Mouse (Mus musculus) activated CD4-positive, CD25-positive, alpha-beta regulatory T cell, adult 4 months (primary cell): ENCODE data around the gene Mybpc2. TPM values are rescaled to one million over a fixed set of nuclear protein-coding genes. Genes with fewer than 3 reads are reported as not detected.
A peak's percentile ranks its signal among the peaks of the same experiment; 100 is the strongest.

Experiments
- ATAC-seq: one replicate; pipeline ENCODE4 v1.8.0; 2017
- polyA plus RNA-seq, 2 experiments: library from polyadenylated mRNA; unstranded; fragments of 100-300 nt; shearing (Covaris generic); gene quantifications; one replicate each; pipeline ENCODE4 v1.2.1; 2017

The Mybpc2 gene
- polyA plus RNA-seq, 2 experiments from 2014 or later = not detected

DNA sequence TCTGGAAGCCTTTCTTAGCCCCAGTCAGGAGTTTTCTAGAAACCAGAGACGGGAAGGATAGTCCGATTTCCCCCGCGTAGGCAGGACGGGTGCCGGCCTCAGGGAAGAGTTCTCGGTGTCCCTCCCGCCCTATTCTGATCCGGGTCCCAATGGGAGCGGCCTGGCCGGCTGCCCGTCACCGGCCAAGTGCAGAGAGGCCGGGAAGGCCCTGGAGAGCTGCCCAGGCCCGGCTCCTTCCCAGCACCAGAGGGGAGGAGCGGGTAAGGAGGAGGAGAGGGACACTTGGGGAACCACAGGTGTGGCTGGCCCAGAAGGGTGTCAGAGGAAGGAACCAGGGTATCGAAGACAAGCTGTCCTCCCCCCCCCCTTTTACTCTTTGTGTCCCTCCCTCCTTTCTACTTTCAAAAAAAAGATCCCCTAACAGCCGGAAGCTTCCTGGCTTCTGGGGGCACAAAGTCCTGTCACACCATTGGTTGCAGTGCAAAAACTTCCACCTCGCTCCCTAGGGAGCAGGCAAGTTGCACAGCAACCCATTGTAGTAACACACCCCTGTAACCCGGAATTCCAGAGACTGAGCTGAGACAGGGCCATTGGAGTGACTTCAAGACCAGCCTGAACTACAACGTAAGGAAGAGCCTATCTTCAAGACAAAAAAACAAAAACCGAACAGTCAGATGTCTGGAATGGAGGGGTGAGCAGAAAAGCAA lies 823 bp upstream of the Mybpc2 start:
- no peak for ATAC-seq

GRCm38 (mm10) chr7:44523056-44523455 lies 1.4 kb downstream of the Mybpc2 start:
- ATAC-seq = no peak

GRCm38 (mm10) chr7:44521710-44522109 lies 2.7 kb downstream of the Mybpc2 start:
- ATAC-seq = no peak

GRCm38 (mm10) chr7:44520990-44521389 lies 3.5 kb downstream of the Mybpc2 start:
- ATAC-seq = no peak

DNA sequence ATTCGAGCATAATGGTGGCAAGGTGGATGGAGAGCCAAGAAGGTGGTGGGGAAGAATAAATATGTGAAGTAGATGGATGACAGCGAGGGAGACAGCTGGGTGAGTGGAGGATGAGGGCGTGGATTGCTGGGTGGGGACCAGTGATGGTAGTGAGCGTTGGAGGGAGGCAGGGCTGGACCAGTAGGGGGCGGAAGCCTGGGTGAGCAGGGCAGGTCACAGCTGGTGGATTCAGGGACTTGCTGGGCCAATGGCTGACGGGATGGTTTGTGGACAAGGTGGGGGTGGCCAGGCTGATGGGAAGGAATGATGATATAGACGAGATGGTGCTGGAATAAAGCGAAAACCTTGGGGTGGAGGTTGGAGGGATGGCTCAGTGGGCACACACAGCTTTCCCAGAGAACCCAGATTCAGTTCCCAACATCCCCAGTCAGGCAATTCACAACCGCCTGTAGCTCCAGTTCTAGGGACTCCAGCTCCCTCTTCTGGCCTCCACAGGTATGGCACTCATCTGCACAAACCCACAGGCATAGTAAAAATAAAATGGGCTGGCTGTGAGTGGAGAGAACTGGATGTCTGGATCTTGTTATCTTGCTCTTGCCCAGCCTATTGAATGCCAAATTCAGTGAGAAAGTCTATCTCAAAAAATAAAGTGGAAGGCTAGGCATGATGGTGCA lies 5.1 kb downstream of the Mybpc2 start:
- no peak for ATAC-seq

DNA sequence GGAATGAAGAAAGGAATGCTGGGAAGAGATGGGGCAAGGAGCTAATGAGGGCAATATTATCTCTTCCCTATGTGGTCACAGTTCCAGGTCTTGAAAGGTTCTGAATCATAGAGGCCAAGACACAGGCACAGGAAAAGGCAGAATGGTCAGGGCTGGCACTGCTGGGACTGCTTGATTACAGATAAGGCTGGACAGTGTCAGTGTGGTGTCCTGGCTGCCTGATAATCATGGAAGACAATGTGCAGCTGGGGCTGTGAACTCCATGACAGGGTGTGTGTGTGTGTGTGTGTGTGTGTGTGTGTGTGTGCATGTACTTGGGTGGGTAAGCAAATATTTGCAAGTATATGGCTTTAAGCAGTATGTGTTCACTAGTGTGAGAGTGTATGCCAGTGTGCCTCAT lies 17.0 kb downstream of the Mybpc2 start:
- ATAC-seq = no peak

DNA sequence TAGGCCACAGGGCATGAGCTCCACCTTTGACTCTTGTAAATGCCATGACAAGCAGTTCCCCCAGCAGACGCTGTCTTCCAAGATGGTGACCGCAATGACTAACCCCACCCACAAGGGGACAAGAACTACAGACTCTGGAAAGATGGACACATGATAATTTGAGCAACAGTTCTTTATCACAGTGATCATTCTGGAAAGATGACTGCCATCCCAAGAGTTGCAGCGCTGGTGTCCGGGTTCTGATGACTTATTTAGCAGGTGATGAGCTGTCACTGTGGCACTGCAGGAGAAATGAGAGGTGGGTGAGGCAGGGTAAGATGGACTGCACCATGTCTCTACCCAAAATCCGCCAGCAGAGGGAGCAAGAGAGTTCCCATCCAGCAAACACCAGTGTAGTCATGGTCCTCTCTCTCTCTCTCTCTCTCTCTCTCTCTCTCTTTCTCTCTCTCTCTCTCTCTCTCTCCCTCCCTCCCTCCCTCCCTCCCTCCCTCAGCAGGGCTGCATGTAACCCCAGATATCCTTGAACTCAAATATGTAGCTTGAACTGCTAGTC lies 22.8 kb downstream of the Mybpc2 start:
- peak; percentile 71 for ATAC-seq

GRCm38 (mm10) chr7:44500046-44500445 lies 24.4 kb downstream of the Mybpc2 start:
- ATAC-seq = no peak

GRCm38 (mm10) chr7:44498922-44499321 lies 25.5 kb downstream of the Mybpc2 start:
- ATAC-seq = no peak

GRCm38 (mm10) chr7:44497361-44498055 lies 26.9 kb downstream of the Mybpc2 start:
- no peak for ATAC-seq

- peak; percentile 18 for ATAC-seq
These were observed 27.7 kb downstream of the Mybpc2 start for GRCm38 (mm10) chr7:44496771-44497109.

- ATAC-seq = peak; percentile 94
These were observed 28.3 kb downstream of the Mybpc2 start, which contains the start of the genes Emc10 and Fam71e1 for GRCm38 (mm10) chr7:44495992-44496770. Gene Emc10 (minus strand): TSS chr7:44496529. Gene Fam71e1 (plus strand): TSS chr7:44496581.

DNA sequence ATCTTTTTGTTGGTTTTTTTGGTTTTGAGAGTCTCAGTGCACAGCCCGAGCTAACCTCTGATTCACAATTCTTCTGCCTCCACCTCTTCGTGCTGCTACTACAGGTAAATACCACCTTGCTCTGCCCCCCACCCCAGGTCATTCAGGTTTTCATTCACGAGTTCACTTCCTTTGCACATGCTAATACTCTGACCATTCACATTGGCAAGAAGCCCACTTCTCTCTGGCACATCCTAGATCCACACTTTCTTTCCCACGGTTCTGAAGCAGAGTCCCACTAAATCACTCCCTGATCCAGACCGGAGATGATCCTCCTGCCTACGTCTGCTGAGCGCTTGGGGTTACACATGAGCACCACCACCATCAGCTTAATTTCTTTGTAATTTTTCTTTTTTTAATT lies 29.4 kb downstream of the Mybpc2 start:
- no peak for ATAC-seq

DNA sequence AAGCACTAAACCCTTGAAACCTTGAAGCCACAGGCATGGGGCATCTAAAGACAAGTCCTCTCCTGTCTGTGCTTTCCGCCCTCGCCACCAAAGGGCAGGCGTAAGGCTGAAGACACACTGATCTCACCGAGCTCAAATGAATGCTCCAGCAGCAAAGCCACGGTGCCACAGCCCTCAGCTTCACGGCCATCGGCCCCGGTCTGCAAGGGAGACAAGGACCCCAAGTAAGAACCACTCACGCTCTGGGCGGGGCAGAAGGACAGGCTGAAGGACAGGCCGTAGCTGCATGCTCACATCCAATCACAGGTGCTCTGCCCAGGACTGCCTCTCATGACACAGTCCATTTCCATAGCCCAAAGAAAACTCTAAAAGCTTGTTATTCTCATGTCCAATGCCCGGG lies 29.8 kb downstream of the Mybpc2 start:
- ATAC-seq = no peak

DNA sequence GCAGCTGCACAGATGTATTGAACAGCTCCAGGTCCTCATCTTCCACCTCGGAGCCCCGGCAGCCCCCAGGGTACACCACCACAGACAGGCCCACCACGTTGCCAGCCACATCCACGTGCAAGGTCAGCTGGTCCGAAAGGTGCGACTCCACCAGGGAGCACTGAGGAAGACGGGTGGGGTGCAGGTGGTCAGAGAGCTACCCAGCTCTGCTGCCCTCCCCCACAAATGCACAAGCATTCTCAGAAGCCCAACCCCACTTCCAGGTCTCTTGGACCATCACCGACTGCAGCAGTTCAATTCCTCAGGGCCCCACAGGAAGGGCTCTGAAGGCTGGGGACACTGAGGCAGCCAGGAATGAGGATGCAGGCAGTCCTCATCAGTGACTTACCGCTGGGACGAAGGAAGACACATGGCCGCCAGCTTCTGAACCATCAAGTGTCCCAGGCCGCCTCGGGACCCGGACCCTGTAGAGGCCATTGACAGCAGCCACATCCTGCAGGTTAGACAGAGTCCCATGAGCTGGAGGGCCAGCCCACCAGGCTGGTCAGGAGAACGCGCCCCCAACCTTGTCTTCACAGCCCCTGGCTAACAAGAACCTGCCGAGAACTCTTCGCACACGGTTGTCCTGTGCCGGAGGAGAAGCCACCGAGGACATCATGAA lies 32.2 kb downstream of the Mybpc2 start:
- ATAC-seq = no peak

DNA sequence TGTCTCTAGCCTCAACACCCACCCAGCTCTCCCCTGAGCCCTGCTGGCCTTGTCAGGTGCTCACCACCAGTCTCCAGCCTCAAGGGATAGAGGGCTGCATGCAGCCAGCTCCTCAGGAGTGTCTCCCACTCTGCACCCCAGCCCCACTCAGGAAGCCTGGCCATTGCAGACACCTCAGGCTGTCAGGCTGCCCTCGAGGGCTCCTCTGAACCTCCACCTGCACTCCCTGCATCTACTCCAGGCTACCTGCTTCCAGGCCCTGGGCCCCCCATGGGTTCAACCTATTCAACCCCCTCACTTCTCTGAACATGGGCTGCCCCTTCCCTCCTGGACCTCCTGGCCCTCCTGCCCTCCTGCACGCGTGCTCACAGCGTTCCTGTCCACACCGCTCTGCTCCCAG lies 33.1 kb downstream of the Mybpc2 start:
- ATAC-seq = no peak

DNA sequence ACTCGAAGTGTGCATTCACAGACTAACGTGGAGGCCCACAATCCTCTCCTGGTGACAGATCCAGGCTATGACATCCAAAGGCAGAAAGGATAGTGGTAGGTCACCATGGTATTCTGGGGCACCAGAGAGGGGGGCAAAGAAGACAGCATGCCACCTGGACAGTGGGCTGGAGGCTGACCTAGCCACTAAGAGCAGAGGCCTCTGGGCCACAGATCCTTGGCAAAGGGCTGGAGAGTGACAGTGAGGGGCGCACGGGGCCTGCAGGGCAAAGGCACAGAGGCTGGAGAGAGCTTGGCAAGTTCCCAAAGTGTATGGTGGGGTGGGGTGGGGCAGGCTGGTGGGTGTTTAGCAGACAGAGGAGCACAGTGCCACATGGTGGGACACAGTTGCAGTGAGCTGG lies 34.2 kb downstream of the Mybpc2 start:
- no peak for ATAC-seq

GRCm38 (mm10) chr7:44488545-44488944 lies 35.9 kb downstream of the Mybpc2 start:
- no peak for ATAC-seq

DNA sequence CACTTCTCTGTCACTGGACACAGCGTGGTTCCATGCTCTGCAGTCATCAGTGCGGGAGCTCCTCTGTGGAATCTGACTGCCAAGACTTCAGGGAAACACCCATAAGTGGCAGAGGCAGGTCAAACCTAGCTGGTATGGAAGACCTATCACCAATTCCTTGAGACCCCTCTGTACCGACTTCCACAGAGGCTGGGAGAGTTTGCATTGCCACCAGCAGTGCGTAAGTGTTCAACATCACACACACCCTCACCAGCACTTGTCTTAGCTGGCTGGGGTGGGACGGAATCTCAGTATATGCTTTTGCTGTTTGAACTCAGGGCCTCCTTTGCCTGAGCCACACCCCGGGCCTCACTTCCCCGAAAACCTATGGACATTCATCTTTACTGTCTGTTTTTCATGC lies 36.5 kb downstream of the Mybpc2 start:
- ATAC-seq = no peak

GRCm38 (mm10) chr7:44486927-44487575 lies 37.4 kb downstream of the Mybpc2 start:
- ATAC-seq = no peak

GRCm38 (mm10) chr7:44485572-44486195 lies 38.8 kb downstream of the Mybpc2 start:
- ATAC-seq = no peak
